Mouse (Mus musculus): ENCODE results near the gene Ces1e. TPM values are rescaled to one million over a fixed set of nuclear protein-coding genes. Genes with fewer than 3 reads are reported as not detected.

Ces1e gene
- not detected for polyA plus RNA-seq (2017; shearing (Covaris generic))

DNA sequence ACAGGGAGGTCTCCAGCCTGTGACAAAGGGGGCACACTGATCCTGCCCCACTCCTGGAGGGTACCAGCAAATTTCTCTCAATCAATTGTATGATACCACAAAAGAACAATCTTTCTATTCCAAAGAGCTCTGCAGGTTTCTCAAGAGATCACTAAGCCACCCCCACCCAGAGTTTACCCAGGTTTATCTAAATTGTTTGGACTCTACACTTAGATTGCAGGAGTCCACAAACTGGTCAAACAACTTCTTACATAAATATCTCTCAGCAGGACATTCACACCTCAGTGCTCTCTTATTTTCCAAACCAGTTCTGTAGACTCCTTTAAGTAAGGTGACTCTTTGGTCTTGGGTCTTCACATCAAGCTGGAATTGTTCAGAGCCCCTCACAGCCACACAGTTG, at the start of gene Ces1e:
Gene Ces1e, minus strand, starts transcription at position 174 of the 400 bp plus-strand sequence.

DNA sequence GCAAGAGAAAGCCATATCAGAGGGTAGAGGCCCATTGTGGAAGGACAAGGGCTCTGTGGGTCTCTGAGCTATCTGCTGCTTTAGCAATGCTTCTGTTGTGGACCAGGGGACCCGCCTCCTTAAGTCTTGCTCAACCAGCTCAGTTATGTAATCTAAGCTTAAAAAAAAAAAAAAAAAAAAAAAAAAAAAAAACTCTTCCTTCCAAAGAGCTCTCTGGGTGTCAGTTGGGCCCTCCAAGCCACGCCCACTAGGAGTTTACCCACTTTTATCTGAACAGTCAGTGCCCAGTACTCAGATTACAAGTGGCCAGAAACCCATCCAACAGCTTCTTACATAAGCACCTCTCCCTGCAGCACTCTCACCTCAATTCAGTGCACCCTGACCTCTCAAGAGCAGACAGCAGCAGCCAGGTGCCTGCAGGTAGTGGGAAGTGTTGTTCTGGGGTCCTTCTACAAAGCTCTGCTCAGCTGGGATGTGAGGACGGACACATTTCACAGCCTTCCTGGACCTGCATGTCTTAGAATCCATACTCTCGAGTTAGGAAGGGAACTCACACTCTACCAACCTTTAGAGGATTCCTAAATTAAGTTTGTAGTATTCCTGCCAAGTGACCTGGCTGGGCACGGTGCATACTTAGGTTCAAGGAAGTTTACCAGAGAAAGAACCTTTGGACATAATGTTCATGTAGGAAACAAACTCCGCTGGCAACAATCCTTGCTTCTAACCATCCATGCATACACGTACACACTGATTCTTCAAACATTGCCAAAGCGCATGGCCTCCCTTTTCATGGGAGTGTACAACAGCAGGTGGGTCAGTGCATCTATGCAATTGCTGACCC, 31.5 kb downstream of the Ces1e start, which contains the start of gene Ces1d:
Gene Ces1d, minus strand, starts transcription at position 154 of the 841 bp plus-strand sequence.

Other genes starting within 250 kb of the Ces1e start
- gene Ces1a, start 181.4 kb downstream of the Ces1e start, polyA plus RNA-seq (2017; shearing (Covaris generic)) = not detected
- gene Ces1b, start 149.6 kb downstream of the Ces1e start, polyA plus RNA-seq (2017; shearing (Covaris generic)) = not detected
- not detected for gene Ces1c, start 98.3 kb downstream of the Ces1e start, polyA plus RNA-seq (2017; shearing (Covaris generic))
- gene Ces1d, start 31.8 kb downstream of the Ces1e start, polyA plus RNA-seq (2017; shearing (Covaris generic)) = not detected
- gene Ces1f, start 50.1 kb upstream of the Ces1e start, polyA plus RNA-seq (2017; shearing (Covaris generic)) = not detected
- not detected for gene Ces1g, start 107.7 kb upstream of the Ces1e start, polyA plus RNA-seq (2017; shearing (Covaris generic))
- gene Ces1h, start 150.1 kb upstream of the Ces1e start, polyA plus RNA-seq (2017; shearing (Covaris generic)) = not detected